Mouse (Mus musculus) megakaryocyte-erythroid progenitor cell, adult 5-6 weeks (primary cell): ENCODE measurements at regions not wholly inside any gene's neighbourhood (a gene's known extent, or its start where the extent isn't known, plus 50 kb on each side); places are given as distances from the start of the nearest gene placed in this dataset.

Source experiments
- ATAC-seq: replicated peaks from 2 replicates; pipeline ENCODE4 v1.8.0; 2016; ENCODE audit warnings: mild to moderate bottlenecking, inconsistent platforms; ENCODE audit not compliant: severe bottlenecking, poor library complexity, low FRiP score, low TSS enrichment

DNA sequence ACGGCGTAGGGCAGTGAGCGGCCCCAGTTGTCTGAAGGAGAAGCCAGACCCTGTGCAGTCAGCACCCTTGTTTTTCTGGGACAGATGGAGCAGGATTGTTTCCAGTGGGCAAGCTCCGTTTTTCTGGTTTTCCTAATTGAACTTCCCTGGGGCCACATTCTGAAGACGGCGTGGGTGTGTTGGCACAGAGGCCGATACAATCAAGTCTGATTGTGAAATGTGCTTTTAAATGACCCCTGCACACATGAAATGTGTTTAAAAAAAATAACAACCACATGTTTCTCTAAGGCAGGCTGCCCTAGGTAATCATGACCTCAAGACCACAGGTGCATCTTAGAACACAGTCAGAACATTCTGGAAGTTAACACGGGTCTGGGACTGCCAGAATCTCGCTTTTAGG, 81.2 kb upstream of the Lnx1 start:
- no peak for ATAC-seq

GRCm38 (mm10) chr5:74778076-74778465, 75.4 kb upstream of the Lnx1 start:
- ATAC-seq: no peak

GRCm38 (mm10) chr5:74777381-74778075, 74.8 kb upstream of the Lnx1 start:
- no peak for ATAC-seq

- ATAC-seq: no peak
These were observed 73.4 kb upstream of the Lnx1 start for GRCm38 (mm10) chr5:74776081-74776480.

DNA sequence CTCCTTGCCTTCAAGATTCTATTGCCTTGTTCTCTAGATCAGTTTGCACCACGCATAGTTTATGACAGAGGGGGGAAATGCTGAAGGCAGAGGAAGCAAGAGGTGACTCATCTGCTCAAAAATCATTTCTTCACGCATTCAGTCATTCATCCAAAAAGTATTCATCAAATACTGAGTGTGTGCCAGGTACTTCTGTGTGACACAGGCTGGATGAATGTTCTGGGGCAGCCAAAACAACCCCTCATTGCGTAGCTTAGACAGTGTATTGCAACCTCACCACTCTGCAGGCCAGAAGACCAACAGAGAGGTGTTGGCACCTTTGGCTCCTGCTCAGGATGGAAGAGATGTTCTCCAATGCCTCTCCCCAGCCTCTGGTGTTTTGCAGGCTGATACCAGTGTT, 72.9 kb upstream of the Lnx1 start:
- no peak for ATAC-seq

DNA sequence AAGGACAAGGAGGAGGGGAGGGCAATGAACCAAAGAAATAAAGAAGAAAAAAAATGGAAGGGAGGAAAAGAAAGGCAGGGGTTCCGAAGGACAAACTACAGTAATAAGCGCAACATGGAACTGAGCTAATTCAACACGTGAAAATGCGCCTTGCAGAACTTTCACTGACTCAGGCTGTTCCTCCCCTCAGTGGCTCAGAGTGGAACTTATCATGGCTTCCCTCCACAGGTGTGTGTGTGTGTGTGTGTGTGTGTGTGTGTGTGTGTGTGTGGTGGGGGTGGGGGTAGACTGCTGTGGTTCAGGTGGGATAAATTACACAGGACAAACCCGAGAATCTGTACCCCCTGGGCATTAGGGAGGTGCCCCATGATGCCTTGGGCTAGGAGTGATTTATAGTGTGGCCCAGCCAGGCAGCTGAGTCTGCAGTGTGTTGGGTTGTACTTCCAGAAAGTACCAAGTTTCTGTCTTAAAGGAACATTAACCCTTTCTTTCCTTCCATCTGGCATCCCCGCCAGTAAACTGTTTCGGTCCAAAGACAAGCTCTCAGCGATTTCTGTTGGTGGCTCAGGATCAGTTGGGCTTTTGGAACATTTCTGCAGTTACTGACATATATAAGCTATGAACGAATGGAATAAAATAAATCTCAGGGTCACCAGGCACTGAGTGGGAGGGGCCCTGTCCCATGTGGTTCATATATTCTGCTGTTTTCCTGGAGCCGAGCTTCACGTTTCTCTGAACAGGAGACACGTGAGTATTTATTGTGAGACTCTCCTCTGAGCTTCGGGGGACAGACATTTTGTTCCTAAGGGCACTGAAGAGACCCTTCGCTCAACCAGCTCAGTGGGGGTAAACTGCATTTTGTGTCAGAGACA, 71.1 kb upstream of the Lnx1 start:
- ATAC-seq: no peak

DNA sequence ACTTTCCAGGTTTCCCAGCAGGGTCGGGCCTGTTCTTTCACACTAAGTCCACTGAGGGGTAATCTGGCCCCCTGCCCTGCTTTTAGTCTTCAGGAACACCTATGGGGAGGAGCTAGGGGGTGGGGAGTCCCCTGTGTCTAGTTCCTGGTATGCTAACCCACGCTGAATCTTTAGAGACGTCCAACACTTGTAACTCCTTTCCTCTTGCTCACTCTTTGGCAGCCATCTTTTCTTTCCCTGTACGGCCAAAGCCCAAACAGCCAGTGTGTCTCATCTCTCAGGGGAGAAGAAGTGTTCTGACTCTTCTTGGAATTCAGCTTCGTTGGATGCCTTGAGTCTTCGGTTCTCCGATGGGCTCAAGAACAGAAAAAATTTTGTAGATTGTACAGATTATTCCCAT, 68.4 kb upstream of the Lnx1 start:
- no peak for ATAC-seq

DNA sequence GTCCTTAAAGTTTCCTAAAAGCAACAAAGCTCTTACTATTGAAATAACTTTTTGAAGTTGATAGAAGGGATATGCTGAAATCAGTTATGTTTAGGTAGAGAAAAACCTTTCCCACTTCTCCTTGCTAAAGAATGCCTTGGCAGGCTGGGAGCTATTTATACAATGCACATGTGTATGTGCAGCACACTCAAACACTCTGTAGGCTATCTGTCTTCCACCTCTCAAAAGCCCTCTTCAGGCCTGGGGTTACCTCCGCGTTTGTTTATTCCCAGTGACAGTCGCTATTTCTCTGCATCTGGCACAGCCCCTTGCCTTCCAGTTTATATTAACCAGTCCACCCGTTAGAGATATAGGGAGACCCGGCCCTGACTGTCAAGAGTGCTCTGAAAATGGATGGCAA, 66.3 kb upstream of the Lnx1 start:
- no peak for ATAC-seq

DNA sequence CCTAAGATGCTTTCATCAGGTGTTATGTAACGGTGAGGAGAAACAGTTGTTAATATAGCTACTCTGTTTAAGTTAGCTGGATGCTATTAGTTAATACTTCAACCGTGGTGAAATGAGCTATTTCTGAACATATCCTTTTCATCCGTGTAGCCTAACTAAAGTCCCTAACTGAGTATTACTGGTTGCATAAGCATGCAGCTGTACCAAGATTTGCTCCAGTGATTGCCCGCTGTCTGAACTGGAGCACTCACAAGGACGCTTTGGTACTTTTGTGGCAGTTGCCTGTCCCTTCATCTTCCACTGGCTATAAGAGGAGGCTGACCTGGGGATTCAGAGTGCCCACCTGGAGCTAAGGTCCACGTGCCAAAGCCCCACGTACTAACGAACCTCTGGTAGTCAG, 65.3 kb upstream of the Lnx1 start:
- no peak for ATAC-seq

DNA sequence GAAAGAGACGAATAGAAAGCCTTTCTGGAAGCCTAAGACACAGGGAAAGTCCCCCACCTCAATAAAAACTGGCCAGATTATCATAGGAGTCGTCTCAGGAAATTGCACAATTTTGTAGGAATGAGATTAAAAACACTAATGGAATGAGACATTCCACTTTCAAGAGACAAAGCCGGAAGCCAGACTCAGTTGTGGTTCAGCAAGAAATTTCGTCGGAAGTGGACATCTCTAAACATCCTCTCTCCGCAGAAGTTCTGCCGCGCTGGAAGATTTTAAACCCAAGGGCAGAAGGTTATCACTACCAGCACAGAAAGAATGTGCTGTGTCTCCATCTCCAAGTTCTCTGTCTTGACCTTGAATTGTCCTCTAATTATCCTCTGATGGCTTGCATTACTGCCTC, 63.5 kb upstream of the Lnx1 start:
- ATAC-seq: no peak

GRCm38 (mm10) chr5:74765061-74765767, 62.5 kb upstream of the Lnx1 start:
- ATAC-seq: no peak

DNA sequence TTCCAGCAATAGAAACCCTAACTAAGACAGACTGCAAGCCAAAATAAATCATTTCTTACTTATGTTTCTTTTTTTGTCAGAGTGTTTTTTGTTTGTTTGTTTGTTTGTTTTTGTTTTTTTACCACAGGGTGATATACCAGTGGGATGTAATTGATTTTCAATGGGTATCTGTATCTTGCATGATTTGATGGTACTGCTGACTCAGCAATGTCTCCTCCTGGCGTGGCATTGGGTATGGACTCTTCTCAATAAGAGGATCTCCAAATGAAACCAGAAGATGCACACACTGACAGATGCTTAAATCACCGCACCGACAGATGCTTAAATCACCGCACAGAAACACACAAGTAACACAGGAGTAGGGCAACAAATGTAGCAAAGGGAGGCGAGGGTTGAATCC, 54.8 kb upstream of the Lnx1 start:
- no peak for ATAC-seq

- ATAC-seq: no peak
These were observed 50.2 kb upstream of the Lnx1 start for GRCm38 (mm10) chr5:74752961-74753360.
